19 mouse cellular contexts compared by ENCODE assay signal in genomic region chr8:121081398-121081797, GRCm38 (mm10). TPM values are rescaled to one million over a fixed set of nuclear protein-coding genes. Genes with fewer than 3 reads are reported as not detected.
DNase-seq lines count a peak whose midpoint lies in the region; ATAC-seq lines count a peak whose summit lies in the region.
"Had no signal": no experiment of that assay in that cellular context is flagged by ENCODE, and none has a peak within 500 bp of the region (broad histone marks: within the 10 kb centered on the region; RNA-seq: fewer than 3 reads in every experiment).

No protein-coding gene starts in this region.

- H3K27me3 ChIP-seq in heart, embryonic 11.5 days (ENCODE audit: control insufficient read depth, insufficient read depth, low read length) = peaks cover 98% of the 10 kb centered on the region
- H3K27me3 ChIP-seq in lung, embryonic 16.5 days (ENCODE audit: control insufficient read depth, insufficient read depth, low read depth, low read length) = peaks cover 65% of the 10 kb centered on the region
- H3K27me3 ChIP-seq in liver, embryonic 13.5 days = peaks cover 99% of the 10 kb centered on the region

- WGBS in heart, embryonic 11.5 days (ENCODE audit: insufficient replicate concordance) = 5% methylated on average over 7 of the region's 7 CpGs
- 8% methylated on average over 7 of the region's 7 CpGs for WGBS in lung, embryonic 16.5 days
- 11% methylated on average over 7 of the region's 7 CpGs for WGBS in liver, embryonic 13.5 days (ENCODE audit: insufficient replicate concordance)

- no peaks in the 10 kb centered on the region for H3K36me3 ChIP-seq in heart, embryonic 11.5 days (ENCODE audit: control insufficient read depth, insufficient read depth, low read length)
- H3K36me3 ChIP-seq in lung, embryonic 16.5 days (ENCODE audit: control insufficient read depth, insufficient read depth, low read length) = no peaks in the 10 kb centered on the region
- H3K36me3 ChIP-seq in liver, embryonic 13.5 days = no peaks in the 10 kb centered on the region
- H3K36me3 ChIP-seq: heart, embryonic 12.5 days; hindbrain, embryonic 15.5 days; limb, embryonic 15.5 days; neural tube, embryonic 15.5 days had no signal

- no peak for DNase-seq in heart, postnatal 25 days (ENCODE audit: low spot score)
- no peak for DNase-seq in lung, postnatal 25 days (ENCODE audit: low spot score)
- no peak for DNase-seq in liver, embryonic 13.5 days
- no peak for DNase-seq in adrenal gland, adult 8-10 months
- DNase-seq in spleen, postnatal 14 days (ENCODE audit: low spot score in 2 of 2) = no peak
- DNase-seq in spleen, adult 18-20 months = no peak
- DNase-seq: cerebellum, adult 8-10 months; gastrocnemius, adult 2 months; retina, postnatal 1 day; thymus, postnatal 14 days had no signal

- H3K9me3 ChIP-seq in heart, embryonic 11.5 days (replicated peaks; ENCODE audit: control insufficient read depth, low read length) = no peaks in the 10 kb centered on the region
- H3K9me3 ChIP-seq in lung, embryonic 16.5 days (ENCODE audit: control insufficient read depth, low read length) = no peaks in the 10 kb centered on the region
- H3K9me3 ChIP-seq in liver, embryonic 13.5 days (replicated peaks) = no peaks in the 10 kb centered on the region
- H3K9me3 ChIP-seq: forebrain, embryonic 13.5 days; heart, embryonic 12.5 days; hindbrain, embryonic 15.5 days; limb, embryonic 15.5 days had no signal

- H3K27ac ChIP-seq in heart, embryonic 11.5 days (ENCODE audit: low read depth, low read length) = no peak overlapping the region
- peak overlapping the region; percentile 99 for H3K27ac ChIP-seq in lung, embryonic 16.5 days (ENCODE audit: low read length)
- no peak overlapping the region for H3K27ac ChIP-seq in liver, embryonic 13.5 days
- H3K27ac ChIP-seq: forebrain, embryonic 13.5 days; gastrocnemius, adult 2 months; hindbrain, embryonic 15.5 days; limb, embryonic 15.5 days; neural tube, embryonic 15.5 days had no signal

- peak overlapping the region; percentile 2; the same call in 1 of the 2 replicates for H3K4me2 ChIP-seq in heart, embryonic 11.5 days
- peak overlapping the region; percentile 79 for H3K4me2 ChIP-seq in lung, embryonic 16.5 days (ENCODE audit: low read depth, low read length)
- H3K4me2 ChIP-seq in liver, embryonic 13.5 days = peak overlapping the region; percentile 64
- H3K4me2 ChIP-seq: forebrain, embryonic 13.5 days; heart, embryonic 12.5 days; hindbrain, embryonic 15.5 days; limb, embryonic 15.5 days had no signal

- no peak for ATAC-seq in heart, embryonic 11.5 days (replicated peaks; ENCODE audit: insufficient number of reproducible peaks, low FRiP score, low TSS enrichment)
- no peak for ATAC-seq in lung, embryonic 16.5 days (ENCODE audit: low read depth)
- no peak for ATAC-seq in liver, embryonic 13.5 days (ENCODE audit: low read depth)
- ATAC-seq: forebrain, embryonic 13.5 days; Patski had no signal

- H3K4me3 ChIP-seq in heart, embryonic 11.5 days (ENCODE audit: low read depth, low read length) = 0 out of 2 replicates have a peak overlapping the region, but pooled peaks have one; percentile 2
- H3K4me3 ChIP-seq in lung, embryonic 16.5 days (ENCODE audit: low read length) = peak overlapping the region; percentile 57
- H3K4me3 ChIP-seq in liver, embryonic 13.5 days (replicated peaks) = 0 out of 2 replicates have a peak overlapping the region, but pooled peaks have one; percentile 12
- H3K4me3 ChIP-seq: forebrain, embryonic 13.5 days; gastrocnemius, adult 2 months; hindbrain, embryonic 15.5 days; limb, embryonic 15.5 days; neural tube, embryonic 15.5 days had no signal

- intact Hi-C loops in heart, postnatal 25 days (cut with DNase I) = no loop called here

- peaks cover 25% of the 10 kb centered on the region; the same call in 1 of the 2 replicates for H3K4me1 ChIP-seq in heart, embryonic 11.5 days (ENCODE audit: control insufficient read depth, insufficient read depth, low read length)
- peaks cover 2% of the 10 kb centered on the region; the same call in 1 of the 2 replicates for H3K4me1 ChIP-seq in lung, embryonic 16.5 days (replicated peaks; ENCODE audit: control insufficient read depth, insufficient read depth, low read length)
- H3K4me1 ChIP-seq in liver, embryonic 13.5 days (replicated peaks) = 0 out of 2 replicates have a peak, but pooled peaks cover 8% of the 10 kb centered on the region

- H3K9ac ChIP-seq in heart, embryonic 11.5 days (ENCODE audit: low read depth, low read length) = no peak overlapping the region
- peak overlapping the region; percentile 83 for H3K9ac ChIP-seq in lung, embryonic 16.5 days (ENCODE audit: low read length)
- H3K9ac ChIP-seq in liver, embryonic 13.5 days = no peak overlapping the region
- H3K9ac ChIP-seq: forebrain, embryonic 13.5 days; heart, embryonic 12.5 days; hindbrain, embryonic 15.5 days; limb, embryonic 15.5 days; neural tube, embryonic 15.5 days had no signal

RNA-seq across cellular contexts. Expression of gene Foxf1, which starts 2.8 kb away (rescaled TPM):
- 3.1 and 9.0 TPM in 2 replicates for polyA plus RNA-seq in heart, embryonic 11.5 days (2014; fragmentation: Nextera tagmentation; extraction: Ambion mirVana)
- total RNA-seq in heart, postnatal 25 days (2021) = under 1 TPM in 1 of 2 experiments, not detected in 1; 0.20 TPM
- polyA plus RNA-seq in lung, embryonic 16.5 days (2015; fragmentation: Nextera tagmentation; extraction: Ambion mirVana) = 126 and 138 TPM in 2 replicates
- 5.6 and 5.9 TPM in 2 replicates for polyA plus RNA-seq in liver, embryonic 13.5 days (2015; fragmentation: Nextera tagmentation; extraction: Ambion mirVana)
- under 1 TPM; 0.17 to 0.46 (median 0.29) TPM for total RNA-seq in adrenal gland, adult 8-10 months (2022)
- total RNA-seq: megakaryocyte-erythroid progenitor cell, adult 5-6 weeks had no signal

RNA-seq across cellular contexts. Expression of gene Mthfsd, which starts 26.8 kb away (rescaled TPM):
- 45.1 and 46.2 TPM in 2 replicates for polyA plus RNA-seq in heart, embryonic 11.5 days (2014; fragmentation: Nextera tagmentation; extraction: Ambion mirVana)
- 10 to 100 TPM; 13.2 to 14.2 TPM for total RNA-seq in heart, postnatal 25 days (2021)
- polyA plus RNA-seq in lung, embryonic 16.5 days (2015; fragmentation: Nextera tagmentation; extraction: Ambion mirVana) = 50.6 and 59.2 TPM in 2 replicates
- polyA plus RNA-seq in liver, embryonic 13.5 days (2015; fragmentation: Nextera tagmentation; extraction: Ambion mirVana) = 25.6 and 26.9 TPM in 2 replicates
- 10 to 100 TPM; 35.0 to 59.1 (median 47.1) TPM for total RNA-seq in adrenal gland, adult 8-10 months (2022)

RNA-seq across cellular contexts. Expression of gene Foxc2, which starts 34.6 kb away (rescaled TPM):
- polyA plus RNA-seq in heart, embryonic 11.5 days (2014; fragmentation: Nextera tagmentation; extraction: Ambion mirVana) = 12.7 and 14.1 TPM in 2 replicates
- total RNA-seq in heart, postnatal 25 days (2021) = 1 to 10 TPM; 2.0 to 2.2 TPM
- 0.58 and 0.62 TPM in 2 replicates for polyA plus RNA-seq in lung, embryonic 16.5 days (2015; fragmentation: Nextera tagmentation; extraction: Ambion mirVana)
- 0.14 and 0.22 TPM in 2 replicates for polyA plus RNA-seq in liver, embryonic 13.5 days (2015; fragmentation: Nextera tagmentation; extraction: Ambion mirVana)
- total RNA-seq in adrenal gland, adult 8-10 months (2022) = 1 to 10 TPM; 3.9 to 5.9 (median 5.1) TPM
- total RNA-seq: megakaryocyte-erythroid progenitor cell, adult 5-6 weeks had no signal

RNA-seq across cellular contexts. Expression of gene Foxl1, which starts 46.3 kb away (rescaled TPM):
- polyA plus RNA-seq in heart, embryonic 11.5 days (2014; fragmentation: Nextera tagmentation; extraction: Ambion mirVana) = 0.69 and 1.2 TPM in 2 replicates
- total RNA-seq in heart, postnatal 25 days (2021) = under 1 TPM in 1 of 2 experiments, not detected in 1; 0.16 TPM
- 3.1 and 3.3 TPM in 2 replicates for polyA plus RNA-seq in lung, embryonic 16.5 days (2015; fragmentation: Nextera tagmentation; extraction: Ambion mirVana)
- polyA plus RNA-seq in liver, embryonic 13.5 days (2015; fragmentation: Nextera tagmentation; extraction: Ambion mirVana) = 0.13 and 0.14 TPM in 2 replicates
- under 1 TPM; 0.24 to 0.78 (median 0.54) TPM for total RNA-seq in adrenal gland, adult 8-10 months (2022)
- total RNA-seq: gastrocnemius, adult 2 months; megakaryocyte-erythroid progenitor cell, adult 5-6 weeks had no signal

Comparison
In these comparisons a context has a peak if more than half of its experiments do, and no peak if none do; other contexts are left out.
1. H3K4me2 ChIP-seq: peak in every context shown above with its lines; median percentile 79 in lung, embryonic 16.5 days; 64 in liver, embryonic 13.5 days; 2 in heart, embryonic 11.5 days.
2. H3K4me3 ChIP-seq: peak in every context shown above with its lines; median percentile 57 in lung, embryonic 16.5 days; 12 in liver, embryonic 13.5 days; 2 in heart, embryonic 11.5 days.
3. RNA of gene Foxf1, which starts 2.8 kb away (polyA plus RNA-seq): 126 to 138 TPM in lung, embryonic 16.5 days; 3.1 to 9.0 TPM in heart, embryonic 11.5 days and 5.6 to 5.9 TPM in liver, embryonic 13.5 days; every median in the first group is over 10 times any median in the second.